Mouse (Mus musculus) T-helper 2 cell (primary cell): ENCODE measurements around the gene Vmn1r55.

ENCODE experiments used
- in situ Hi-C: fragments of 300-600 bp; cut with MboI, MseI; formaldehyde crosslinking; loops from one replicate; pipeline ENCODE4 v1.15.1; 2025; ENCODE audit warnings: high pct_unique_total_duplicates

Vmn1r55 gene

DNA sequence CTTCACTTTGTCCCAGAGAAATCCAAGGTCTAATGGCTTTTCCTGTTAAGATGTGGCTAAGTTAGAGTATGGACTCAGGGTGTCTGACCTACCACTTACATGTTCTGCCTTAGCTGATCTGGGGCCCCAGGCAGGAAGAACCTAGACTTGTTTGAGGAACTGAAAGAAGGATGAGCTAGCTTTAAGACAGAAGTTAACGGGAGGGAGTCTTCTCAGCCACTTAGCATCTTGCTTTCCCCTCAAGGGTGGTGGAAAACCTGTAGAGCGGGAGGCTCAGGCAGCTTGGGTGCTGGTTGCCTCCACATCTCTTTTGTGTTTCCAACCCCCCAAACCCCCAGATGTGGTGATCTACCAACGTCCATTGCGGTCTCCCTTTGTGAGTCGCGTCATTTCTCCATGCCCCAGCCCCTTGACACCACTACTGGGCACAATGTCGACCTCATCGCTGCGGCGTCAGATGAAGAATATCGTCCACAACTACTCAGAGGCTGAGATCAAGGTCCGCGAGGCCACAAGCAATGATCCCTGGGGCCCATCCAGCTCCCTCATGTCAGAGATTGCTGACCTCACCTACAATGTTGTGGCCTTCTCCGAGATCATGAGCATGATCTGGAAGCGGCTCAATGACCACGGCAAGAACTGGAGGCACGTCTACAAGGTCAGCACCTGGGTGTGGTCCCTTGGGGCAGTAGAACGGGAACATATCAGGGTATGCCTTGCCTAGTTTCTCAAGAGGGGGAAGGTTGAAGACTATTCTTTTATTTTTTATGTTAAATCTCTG is 66.0 kb downstream of the Vmn1r55 start:
- in situ Hi-C loops: loop anchor here (25.0 kb wide), 1 partner anchor 1304 kb away; the partner anchor contains the start of genes Smim17 and Zfp28

DNA sequence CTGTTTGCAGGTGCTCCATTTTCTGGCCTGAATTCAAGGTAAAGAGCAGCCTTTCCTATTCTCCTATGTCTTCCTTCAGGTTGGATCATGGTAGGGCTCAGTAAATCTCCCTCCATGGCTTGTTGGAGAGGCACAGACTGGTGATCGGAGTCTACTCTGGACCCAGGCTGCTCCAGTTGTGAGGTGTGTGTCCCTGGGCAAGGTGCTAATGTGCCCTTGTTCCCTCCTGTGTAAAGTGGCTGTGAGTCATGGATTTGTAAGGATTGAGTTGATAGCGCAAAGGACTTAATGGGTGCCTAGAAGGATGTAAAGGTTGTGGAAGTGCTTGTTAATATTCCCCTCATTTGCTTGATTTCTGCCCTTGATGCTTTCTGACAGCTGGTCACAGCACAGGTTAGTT is 67.5 kb downstream of the Vmn1r55 start:
- in situ Hi-C loops: loop anchor here (25.0 kb wide), 1 partner anchor 1305 kb away; the partner anchor contains the start of genes Smim17 and Zfp28

DNA sequence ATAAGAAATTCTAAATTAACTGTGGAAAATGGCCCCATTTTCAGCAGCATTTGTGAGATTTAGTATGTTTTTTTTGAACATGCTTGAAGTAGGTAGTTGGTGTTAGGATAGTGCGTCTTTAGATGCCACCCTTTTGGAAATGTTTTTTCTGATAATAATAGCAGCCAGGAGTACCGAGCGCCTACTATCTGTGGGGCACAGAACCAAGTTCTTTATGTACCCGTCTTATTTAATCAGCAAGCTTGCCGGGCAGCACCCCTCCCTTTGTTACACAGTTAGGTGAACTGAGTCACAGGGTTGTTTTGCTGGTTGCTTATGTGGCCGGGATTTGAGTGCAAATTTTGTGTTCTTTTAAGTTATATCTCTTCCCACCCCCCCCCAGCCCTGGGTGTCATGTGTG is 68.2 kb downstream of the Vmn1r55 start:
- in situ Hi-C loops: loop anchor here (25.0 kb wide), 1 partner anchor 1306 kb away; the partner anchor contains the start of genes Smim17 and Zfp28

DNA sequence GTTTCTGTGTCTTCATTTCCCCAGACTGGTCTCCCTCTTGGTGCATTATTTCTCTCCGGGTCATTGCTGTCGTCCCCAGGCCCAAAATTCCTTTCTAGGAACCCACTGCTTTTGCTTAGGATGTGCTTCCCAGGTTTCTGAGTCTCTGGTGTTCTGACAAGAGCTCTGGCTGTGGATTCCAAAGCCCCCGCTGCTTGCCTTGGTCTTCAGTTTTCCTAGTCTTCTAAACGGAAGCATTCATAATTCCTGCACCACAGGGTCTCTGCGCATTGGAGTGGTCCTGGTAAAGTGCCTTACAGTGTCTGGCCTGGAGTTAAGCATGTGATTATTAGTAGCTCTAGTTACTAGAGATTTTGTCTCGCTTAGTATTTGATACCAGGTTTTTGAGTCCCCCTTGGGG is 68.7 kb downstream of the Vmn1r55 start:
- in situ Hi-C loops: loop anchor here (25.0 kb wide), 1 partner anchor 1306 kb away; the partner anchor contains the start of genes Smim17 and Zfp28

DNA sequence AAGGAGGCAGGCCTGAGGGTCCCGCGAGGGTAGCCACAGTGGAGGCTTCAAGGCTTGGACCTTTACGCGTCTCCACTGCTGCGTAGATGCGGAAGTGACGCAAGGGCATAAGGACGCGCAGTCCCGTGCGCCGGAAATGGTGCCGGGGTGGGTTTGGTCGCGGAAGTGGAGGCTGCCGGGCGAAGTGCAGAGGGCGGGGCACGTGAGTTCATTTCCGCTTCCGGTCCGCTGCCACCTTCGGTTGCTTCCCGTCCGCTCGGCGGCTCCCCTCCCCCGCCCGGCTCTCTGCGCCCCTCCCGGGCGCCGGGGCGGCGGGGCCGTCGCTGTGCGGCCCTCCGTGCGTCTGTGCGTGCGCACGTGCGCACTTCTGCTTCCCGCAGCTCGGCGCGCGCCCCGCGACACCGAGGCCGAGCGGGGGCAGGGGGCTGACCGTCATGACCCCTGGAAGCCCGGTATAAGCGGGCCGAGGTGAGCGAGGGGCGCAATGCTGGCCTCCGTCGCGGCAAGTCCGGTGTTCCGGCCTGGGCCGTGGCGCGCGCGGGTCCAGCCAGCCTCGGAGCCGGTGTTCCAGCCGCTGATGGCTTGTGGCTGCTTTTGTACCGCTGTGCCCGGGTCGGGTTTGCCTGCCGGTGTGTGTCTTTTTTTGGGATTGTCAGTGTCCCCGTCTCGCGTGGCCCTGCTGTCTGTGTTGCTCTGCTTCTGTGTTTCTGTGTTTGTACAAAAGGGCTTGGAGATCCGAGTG is 69.3 kb downstream of the Vmn1r55 start, which contains the start of gene Epn1:
Gene Epn1, plus strand, starts transcription at position 226 of the 742 bp plus-strand sequence.
- in situ Hi-C loops: loop anchor here (25.0 kb wide), 1 partner anchor 1307 kb away; the partner anchor contains the start of genes Smim17 and Zfp28

DNA sequence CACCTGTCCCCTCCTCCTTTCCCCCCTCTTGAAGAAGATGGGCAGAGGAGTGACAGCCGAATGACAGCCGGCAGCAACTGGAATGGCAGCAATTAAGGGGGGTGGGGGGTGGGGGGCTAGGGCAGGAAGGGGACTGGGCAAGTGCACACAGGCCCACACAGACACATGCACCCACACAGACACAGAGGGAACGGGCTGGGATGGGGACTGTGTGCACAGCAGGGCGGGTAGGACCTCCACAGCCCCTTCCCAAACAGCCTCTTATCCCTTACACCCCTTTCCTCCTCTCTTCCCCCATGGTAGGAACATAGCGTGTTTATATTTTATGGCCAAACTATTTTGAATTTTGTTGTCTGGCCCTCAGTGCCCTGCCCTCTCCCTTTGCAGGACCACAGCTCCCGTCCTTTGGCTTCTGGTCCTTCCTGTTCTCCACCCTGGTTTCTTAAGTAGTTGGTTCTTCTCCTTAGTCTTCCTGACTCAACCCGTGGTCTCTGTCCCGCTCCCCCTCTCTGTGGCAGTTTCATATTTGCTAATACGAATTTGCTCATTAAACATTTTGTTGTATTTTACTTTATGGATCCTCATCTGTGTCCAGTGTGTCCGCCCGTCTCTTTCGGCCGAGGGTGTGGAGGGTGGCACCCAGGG is 70.0 kb downstream of the Vmn1r55 start:
- in situ Hi-C loops: loop anchor here (25.0 kb wide), 1 partner anchor 1308 kb away; the partner anchor contains the start of genes Smim17 and Zfp28
